Mouse (Mus musculus) heart, adult 8-10 months (tissue): ENCODE measurements around the gene Fbln2. TPM values are rescaled to one million over a fixed set of nuclear protein-coding genes. Genes with fewer than 3 reads are reported as not detected.

Source experiments
- DNase-seq: peaks from one replicate; pipeline ENCODE4 v3.0.0; 2022; ENCODE audit warnings: low spot score
- total RNA-seq, 4 experiments: library from RNA; stranded (reverse); gene quantifications; 2 replicates each; pipeline ENCODE4 v1.2.4; 2022

Gene Fbln2
- total RNA-seq, 4 experiments from 2014 or later, result 42.1 to 59.3 (median 49.9) TPM

DNA sequence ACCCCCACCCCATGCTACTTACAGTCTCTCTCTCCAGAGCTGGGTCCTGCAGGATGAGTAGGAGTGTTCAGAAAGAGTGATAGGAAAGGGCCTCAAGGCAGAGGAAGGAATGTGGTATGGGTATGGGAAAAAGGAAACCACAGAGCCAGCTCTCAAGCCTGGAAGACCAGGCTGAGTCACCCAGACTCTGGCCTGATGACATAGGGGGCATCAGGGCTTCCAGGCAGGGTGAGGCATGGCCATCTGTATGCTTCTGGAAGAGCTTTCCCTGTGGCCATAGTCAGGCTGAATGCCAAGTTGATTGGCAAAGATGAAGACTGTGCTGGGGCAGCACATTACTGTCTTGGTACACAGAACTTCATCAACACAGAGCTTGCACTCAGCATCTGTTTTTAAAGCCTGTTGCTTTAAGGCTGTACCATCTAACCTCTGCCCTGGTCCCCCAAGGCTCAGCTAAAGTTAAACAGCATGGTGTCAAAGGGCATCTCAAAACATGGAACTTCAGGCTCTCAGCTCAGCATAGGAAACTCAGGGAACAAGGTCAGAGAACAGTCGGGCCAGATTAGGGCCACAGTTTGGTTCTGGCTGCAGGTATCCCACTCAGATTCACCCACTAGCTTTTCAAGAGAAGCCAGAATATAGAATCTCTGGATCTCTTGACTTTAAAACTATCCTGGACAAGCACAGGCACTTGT lies 19.3 kb upstream of the Fbln2 start:
- DNase-seq, result no peak

DNA sequence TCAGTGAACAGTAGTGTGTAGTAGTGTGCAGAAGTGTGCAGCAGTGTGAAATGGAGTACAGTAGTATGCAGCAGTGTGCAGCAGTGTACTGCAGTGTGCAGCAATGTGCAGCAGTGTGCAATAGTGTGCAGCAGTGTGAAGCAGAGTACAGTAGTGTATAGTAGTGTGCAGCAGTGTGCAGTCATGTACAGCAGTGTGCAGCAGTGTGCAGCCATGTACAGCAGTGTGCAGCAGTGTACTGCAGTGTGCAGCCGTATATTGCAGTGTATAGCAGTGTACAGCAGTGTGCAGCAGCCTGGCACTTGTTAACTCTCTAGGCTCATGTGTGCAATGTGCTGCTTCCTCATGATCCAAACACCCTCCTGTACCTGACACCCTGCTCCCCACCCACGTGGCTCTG lies 13.8 kb upstream of the Fbln2 start:
- no peak for DNase-seq

DNA sequence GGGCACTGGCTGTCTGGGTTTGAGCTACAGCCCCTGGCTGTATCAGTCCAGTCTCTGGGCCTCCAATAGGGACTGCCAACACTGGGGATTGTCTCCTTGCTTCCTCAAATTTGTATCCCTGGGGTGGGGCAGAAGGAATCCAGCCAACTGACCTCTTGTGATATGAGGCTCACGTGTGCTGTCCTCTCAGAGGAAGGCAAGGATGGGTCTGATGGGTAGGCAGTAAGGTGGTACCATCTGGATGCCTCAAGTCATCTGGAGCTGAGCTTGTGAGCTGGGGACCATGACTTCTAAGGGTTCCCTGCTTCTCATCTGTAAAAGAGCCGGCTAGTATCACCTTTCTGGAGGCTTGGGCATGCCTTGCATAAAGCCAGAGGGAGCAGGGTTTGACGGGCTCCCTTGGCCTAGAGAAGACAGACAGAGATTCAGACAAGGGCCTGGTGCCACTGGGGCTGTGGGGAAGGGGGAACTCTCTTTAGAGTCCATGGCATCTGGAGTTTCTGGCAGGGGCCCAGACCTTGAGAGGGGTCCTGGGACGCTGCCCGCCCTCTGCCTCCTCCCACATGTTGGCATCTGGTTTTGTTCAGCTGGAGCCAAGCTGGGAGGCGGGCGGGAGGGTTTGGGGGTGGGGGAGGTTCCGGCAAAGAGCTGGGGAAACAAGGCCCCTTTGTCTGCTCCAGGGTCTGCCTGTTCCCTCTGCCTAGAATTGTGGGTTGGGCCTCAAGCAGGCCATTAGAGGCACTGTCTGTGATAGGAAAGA lies 11.6 kb upstream of the Fbln2 start:
- DNase-seq, result no peak

DNA sequence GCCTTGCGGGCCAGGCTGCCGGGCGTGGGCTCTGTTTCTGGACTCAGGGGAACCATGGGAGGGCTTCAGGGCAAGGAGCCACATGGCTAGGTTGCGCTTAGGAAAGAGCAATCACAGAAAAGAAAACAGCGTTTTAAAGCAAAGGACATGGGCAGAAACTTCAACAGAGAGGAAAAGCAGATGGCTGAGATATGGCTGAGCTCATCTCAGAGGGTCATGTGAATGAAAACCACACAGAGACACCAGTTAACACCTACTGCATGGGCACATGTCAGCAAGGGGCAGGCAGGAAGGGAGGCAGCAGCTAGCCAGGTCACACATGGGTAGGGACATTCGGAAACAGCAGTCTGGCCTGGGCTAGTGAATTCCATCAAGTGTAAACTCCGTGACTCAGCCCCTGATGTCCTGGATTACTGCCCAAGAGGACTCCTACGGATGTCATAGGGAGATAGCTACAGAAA lies 10.3 kb upstream of the Fbln2 start:
- DNase-seq, result peak; percentile 73

DNA sequence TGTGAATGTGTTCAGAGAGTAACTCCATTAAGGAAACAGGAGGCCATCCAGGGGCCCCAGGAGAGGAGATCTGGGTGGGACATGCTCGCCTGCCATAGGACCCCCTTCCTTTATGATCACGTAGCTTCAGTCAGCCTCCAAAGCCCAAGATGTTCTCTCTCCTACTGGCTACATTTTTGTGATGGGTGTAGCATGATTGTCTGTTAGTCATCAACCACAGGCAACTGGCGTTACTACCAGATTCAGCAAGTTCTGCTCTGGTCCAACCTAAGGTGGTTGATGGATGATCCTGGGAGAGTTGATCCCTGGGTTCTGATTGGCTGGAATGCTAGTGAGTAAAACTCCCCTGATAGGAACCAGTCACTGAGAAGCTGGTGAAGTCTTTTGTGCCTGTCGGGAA lies 9.7 kb upstream of the Fbln2 start:
- DNase-seq, result no peak

DNA sequence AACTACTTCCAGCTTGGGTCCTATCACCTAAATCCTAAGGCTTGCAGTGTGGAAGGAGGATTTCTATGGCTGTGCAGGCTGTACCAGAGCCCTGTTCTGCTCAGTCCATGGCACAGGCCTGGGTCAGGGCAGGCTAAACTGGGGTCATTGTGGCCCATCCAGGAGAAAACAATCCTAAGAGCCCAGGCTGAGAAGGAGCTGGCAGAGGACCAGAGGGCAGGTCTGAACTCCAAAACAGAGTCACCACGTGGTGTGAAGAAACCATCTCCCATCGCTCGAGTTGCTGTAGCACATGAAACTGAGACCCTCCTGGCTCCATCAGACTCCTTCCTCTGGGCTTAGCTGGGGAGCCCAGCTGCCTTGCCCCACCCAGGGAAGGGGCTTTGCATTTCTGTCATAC lies 6.9 kb upstream of the Fbln2 start:
- DNase-seq, result no peak

DNA sequence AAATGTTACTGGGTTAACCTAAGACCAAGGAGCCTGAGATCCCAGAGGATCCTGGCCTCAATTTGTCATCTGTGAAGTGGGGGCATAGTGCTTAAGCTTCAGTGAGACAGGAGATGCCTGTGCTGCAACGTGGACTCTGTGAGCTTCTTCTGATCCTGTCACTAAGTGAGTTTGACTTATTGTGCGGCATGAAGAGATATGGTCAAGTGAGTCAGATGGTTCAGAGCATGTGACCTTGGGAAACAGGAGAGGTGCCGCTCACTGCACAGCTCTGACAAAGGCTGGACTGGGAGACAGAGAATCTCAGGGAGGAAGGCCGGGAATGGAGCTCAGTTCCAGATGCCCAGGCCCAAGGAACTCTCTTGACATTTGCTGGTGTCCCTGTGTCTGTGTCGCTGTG lies 6.5 kb upstream of the Fbln2 start:
- DNase-seq, result no peak

DNA sequence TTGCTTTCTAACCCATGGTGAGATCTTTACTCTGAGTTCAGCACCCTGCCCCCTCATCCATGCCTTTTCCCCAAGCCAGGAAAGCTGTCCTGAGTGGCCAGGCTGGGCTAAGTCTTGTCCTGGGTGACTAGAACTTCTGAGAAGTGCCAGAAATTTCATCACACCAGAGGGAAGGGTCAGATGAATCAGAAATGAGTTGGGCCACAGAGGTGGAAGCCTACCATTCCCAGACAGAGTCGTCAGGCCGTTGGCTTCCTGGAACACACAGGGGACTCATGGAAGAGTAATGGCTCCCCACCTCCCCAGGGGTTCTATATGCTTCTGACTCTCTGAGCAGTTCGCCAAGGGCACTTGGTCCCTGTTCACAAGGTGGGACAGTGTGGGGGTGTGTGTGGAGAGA lies 4.8 kb upstream of the Fbln2 start:
- no peak for DNase-seq

DNA sequence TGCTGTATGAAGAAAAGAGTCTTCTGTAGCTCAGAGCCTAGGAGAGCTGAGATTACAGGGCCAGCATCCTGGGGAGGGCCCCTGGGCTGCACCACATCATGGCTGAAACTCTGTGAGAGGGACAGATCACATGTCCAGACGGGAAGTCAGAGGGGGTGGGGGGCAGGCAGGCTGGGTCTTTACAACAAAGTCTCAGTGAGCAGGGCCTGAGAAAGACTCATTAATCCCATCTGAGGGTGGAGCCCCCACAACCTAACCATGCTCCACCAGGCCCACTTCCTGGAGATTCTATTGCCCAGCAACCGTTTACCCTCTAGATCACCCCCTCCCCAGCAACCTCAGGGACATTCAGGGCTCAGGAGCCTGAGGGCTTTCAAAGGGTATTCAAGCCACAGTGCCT lies 2.5 kb upstream of the Fbln2 start:
- DNase-seq, result no peak

DNA sequence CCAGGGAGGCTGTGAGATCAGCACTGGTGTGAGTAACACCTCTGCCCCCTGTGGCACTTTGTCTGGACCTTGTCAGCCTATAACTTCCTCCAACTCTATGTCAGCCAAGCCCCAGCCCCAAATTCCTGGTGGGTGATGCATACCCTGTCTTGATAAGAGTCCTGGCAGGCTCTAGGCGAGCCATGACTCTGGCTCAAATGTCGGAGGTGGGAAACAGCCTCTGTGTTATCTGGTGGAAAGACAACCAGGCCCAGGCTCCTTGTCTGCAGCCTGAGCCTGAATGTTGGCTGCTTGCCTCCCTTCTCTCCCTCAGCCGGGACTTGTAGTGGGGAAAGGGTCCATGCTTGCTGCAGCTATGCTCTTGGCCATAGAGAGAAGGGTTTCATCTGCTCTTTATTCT lies 1.4 kb upstream of the Fbln2 start:
- no peak for DNase-seq

DNA sequence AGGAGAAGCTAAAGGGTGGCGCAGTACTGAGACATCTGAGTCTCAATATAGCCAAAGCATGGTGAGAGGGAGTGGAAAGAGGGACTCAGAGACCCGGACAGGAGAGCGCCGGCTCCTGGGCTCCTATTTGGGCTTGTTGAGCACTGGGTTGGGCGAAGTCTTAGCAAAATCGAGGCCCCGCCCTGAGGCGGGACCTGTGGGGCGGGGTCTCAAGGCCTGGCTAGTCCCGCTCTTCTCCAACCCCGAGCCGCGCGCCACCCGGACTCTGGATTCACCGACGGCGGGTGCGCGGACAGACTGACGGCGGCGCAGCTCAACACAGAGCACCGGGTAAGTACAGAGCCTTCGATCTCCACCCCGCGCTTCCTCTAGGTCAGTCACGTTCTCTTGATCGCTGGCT lies 316 bp downstream of the Fbln2 start:
- DNase-seq, result peak; percentile 74

DNA sequence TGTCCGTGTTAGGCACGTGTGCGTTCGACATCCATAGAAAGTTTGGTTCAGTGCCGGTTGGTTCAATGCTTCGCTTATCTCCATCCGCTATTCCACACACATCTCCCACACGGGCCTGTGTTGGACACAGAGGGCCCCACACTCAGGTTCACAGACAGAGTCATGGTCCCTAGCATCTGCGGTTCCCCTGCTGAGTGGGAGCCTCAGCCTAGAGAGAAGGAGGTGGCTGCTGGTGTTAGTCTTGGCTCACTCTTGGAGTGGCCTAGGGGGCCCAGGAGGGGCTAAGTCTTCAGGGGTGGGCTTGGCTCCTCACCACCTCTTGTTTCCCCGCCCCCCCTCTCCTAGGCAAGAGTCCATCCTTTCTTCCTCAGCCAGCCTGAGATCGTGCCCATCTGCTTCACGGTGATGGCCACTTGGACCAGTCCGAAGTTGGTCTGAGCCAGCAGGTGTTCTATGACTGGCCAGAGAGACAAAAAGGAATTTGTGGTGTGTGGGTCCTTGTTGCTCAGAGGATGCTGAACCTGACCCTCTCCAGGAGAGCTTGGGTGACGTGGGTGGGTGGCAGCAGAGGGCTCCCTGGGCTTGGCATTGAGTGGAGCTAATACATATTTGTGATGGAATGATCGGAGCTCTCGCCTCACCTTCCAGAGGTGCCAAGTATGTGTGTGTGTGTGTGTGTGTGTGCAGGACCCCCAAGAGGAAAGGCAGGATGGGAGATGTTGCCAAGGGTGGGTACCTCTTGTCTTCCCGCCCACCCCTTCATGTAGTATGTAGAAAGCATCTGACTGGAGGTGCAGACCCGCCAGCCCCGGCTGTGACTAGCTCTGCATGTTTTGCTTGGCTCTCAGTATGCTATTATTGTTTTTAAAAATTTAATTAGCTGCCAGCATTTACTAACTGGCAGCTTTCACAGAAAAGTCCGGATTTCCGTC lies 1.3 kb downstream of the Fbln2 start:
- DNase-seq, result no peak

DNA sequence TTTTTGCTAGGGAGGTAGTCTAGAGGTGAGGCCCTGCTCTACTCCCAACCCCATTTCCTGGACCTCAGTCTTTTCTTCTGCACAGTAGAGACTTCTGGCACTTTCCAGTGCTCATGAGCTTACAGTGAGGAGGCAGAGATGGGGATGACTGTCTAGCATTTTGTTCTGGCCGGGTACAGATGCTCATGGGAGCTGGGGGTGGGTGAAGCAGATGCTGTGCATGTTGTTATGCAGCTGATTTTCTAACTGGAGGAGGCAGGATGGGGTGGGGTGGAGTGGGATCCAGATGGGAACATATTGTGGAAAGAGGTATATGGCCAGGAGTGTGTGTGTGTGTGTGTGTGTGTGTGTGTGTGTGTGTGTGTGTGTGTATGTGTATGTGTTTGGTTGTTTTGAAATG lies 3.2 kb downstream of the Fbln2 start:
- DNase-seq, result no peak

DNA sequence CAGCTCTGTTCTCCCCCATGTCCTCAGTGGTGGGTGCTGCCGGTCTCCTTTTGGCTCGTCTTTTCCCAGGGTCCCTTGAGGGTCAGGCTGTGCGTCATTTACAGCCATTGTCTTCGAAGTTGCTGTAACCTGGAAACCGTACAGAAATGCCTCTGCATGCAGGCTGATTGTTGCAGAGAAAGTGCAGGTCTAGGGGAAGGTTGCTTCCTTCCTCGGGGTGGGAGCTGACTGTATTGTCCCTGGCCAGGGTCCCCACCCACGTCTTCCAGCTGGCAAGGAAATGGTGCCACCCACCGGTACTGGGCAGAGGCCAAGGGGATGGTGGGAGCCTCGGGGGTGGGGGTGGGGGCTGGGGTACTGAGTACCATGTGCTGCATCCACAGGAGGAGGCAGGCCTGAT lies 6.2 kb downstream of the Fbln2 start:
- DNase-seq, result no peak

DNA sequence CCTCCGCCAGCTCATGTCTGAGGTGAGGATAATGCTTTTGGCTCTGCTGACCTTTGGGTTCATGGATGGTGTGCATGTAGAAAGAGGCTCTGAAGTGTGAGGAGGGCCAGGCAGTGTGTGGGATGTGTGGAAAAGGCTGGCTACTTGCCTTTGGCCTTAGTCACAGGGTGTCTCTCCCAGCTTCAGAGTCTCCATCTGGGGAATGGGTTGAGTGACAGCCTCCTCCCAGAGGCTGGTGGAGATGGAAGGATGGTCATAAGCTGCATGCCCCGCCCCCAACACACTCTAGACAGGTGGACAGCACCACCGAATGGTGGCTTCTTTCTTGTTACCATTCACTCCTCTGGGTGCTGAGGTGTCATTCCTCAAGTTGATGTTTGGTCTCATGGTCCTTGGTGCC lies 6.6 kb downstream of the Fbln2 start:
- no peak for DNase-seq

DNA sequence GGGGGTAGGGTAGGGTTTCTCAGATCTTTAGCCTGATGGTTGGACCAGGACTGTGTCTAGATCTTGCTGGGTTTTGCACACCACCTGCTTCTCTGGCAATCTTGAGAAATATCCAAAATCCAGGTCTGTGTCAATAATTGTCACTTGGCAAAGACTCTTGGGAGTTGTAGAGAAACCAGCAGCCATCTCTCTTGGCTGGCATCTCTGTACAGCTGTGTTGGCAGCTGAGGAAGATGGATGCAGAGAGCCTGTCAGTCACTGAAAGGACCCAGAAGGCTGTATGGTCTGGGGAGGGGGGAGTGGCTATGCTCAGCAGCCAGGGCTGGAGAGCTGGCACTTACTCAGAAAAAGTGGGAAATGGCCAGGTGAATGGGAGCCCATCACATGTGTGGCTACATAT lies 7.8 kb downstream of the Fbln2 start:
- no peak for DNase-seq

DNA sequence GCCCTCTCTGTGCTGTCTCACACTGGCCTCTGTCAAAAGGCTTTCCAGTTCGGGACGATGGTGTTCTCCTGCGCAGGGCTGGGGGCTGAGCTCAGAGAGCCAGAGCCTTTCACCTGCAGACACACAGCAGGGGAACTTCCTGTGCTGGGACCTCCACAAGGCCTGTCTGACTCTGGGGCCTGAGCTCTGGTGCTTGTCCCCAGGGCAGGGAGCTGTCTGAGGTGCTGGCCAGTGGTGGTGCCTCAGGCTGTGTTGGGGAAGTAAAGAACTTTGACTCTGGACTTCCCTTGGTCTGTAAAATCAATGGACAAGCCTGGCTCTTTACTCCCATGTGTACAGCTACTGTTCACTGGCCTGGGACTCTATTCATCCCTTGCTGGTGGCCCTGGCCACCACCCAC lies 8.8 kb downstream of the Fbln2 start:
- no peak for DNase-seq

DNA sequence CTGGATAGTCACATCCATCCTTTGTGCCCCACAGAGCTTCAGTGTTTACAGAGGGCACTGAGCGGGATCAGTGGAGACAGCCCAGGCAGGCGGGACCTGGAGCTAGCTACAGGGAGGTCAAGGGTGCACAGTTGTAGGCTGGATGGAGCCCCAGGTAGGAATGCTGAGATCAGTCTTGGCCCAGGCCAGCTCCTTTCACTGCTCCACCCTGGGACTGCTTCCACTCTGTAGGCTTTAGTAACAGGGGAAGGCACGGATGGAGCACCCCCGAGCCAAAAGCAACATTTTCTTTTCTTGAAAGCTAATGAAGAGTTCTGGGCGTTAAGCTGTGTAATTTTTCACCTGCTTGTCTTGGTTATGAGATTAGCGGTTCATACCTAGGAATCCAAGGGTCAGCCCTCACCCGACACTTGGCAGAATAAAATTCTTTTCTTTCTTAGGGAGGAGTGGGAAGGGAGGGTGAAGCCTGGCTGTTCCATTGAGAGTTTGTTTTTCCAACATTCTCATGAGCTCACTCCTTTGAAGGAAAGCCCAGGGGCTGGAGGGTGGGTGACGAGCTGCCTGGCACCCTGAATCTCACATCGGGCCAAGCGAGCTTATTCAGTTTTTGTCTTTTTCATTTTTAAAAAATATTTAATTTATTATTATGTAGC lies 10.6 kb downstream of the Fbln2 start:
- DNase-seq, result peak; percentile 68

DNA sequence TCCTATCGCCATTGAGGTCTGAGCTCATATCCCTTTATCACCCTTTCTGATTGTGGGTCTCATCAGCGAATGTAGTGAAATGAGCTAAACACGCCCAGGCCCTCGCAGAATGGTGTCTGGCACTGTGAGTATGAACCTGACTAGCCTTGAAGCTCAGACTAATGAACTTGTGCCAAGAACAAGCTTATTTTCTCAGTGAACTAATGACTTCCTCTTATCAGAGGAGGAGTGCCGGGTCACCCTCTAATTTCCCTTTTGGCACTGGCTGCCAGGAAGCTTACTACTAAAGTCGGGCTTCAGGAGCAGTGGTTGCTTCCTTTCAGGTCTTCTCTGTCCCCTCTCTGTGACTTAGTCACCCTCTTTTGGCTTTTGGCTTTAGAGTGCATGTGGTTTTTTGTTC lies 12.7 kb downstream of the Fbln2 start:
- peak; percentile 72 for DNase-seq

DNA sequence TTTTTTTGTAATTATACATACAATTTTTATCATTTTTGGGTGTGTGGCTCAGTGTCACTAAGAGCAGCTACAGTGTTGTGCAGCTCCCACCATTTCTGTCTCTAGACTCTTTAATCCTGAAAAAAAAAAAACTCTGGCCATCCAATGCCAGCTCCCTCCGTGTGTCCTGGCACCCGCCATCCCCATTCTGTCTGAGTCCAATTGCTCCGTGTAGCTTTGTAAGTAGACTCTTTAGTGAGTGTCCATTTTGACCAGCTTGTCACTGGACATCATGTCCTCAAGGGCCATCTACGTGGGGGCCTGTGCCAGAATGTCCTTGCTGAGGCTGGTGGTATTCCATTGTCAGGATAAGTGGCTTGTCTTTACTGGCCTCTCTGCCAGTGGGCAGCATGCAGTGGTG lies 13.1 kb downstream of the Fbln2 start:
- no peak for DNase-seq

DNA sequence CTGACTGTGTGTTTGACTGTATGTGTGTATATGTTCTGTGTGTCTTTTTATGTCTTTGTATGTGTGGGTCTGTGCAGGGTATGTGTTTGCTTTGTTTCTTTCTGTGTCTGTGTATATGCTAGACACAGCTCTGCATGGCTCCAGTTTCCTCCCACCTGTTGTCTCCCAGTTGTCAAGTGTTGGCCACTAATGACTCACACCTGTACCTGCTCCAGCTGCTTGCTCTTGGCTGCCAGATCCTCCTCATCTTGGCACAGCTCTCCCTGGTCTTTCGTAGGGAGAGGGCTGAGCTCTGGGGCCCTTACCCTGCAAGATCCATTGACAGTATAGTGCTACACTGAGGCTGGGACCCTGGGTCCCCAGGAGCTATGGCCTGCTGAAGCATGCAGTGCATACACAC lies 13.8 kb downstream of the Fbln2 start:
- no peak for DNase-seq

DNA sequence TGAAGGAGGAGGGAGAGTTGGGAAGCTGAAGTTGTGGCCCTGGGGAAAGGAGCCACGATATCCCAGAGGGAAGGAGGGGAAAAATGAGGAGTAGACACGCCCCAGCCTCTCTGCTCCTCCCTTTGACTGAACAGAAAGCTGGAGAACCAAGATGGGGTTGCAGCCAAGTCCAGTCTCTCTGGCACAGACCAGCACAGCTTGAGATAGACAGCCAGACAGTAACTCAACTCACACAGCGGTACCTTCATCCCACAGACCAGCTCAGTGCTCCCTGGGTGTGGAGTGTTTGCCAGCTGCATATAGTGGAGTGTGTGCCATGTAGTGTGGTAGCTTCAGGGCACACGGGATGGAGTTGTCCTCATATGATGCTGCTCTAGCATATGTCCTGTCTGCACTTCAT lies 16.7 kb downstream of the Fbln2 start:
- no peak for DNase-seq
